Mouse (Mus musculus) T-helper 2 cell (primary cell): ENCODE results near the gene Hdgfl2.
"Not testable (repeated sequence)": the region's sequence is repeated elsewhere in the genome, so short reads cannot be mapped to it uniquely, and the experiment has no call there.

Experiments used
- in situ Hi-C: fragments of 300-600 bp; cut with MboI, MseI; formaldehyde crosslinking; loops from one replicate; pipeline ENCODE4 v1.15.1; 2025; ENCODE audit warnings: high pct_unique_total_duplicates

Hdgfl2 gene

DNA sequence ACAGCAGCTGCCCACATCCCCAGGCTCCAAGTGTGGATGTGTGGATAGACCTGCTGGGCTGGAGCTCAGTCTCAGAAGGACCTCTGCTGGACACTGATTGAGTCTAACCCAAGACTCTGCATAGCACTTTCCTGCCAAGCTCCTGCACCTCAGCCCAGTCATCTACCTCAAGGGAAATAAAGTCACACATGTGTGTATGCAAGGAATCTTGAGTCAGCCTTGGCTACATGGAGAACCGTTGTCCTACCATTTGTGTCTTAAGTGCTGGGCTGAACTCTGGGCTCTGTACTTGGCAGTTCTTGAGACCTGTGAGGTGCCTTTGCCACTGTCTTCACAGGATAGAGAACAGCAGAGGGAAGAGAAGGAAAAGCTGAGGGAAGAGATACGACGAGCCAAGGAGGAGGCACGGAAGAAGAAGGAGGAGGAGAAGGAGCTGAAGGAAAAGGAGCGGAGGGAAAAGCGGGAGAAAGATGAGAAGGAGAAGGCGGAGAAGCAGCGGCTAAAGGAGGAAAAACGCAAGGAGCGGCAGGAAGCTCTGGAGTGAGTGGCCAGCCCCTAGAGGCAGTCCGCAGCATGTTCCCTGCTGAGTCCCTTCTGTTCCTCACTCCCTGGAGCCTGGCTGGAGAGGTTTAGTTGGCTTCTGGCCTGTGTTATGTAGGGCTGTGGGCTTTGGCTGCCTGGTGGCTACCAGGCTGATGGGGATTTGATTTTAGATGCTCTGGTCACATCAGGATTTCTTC lies 21.9 kb upstream of the Hdgfl2 start:
- in situ Hi-C loops, result no loop called here

DNA sequence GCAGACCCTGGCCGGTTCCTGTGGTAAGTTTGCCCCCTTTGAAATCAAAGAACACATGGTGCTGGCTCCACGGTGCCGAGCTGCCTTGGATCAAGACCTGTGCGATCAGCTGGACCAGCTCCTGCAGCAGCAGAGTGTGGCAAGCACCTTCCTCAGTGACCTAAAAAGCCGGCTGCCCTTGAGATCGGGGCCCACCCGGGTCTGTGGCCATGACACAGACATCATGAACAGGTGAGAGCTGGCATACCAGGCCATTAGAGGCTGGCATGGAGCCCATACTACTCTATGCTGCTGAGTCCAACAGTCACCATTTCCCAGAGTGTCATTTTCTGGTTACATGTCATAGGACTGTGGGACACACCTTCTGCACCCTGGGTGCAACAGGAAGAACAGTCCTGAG lies 17.4 kb upstream of the Hdgfl2 start:
- in situ Hi-C loops, result no loop called here

DNA sequence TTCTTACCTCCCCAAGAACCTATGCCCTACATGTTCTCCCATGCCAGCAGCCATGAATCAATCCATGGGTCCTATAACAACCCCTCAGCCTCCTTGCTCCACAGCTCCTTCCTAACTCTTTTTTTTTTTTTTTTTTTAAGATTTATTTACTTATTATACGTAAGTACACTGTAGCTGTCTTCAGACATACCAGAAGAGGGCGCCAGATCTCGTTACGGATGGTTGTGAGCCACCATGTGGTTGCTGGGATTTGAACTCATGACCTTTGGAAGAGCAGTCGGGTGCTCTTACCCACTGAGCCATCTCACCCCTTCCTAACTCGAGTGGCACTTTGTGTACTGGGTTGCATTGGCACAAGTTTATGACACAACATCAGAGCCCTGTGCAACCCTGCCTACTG lies 13.7 kb upstream of the Hdgfl2 start:
- in situ Hi-C loops, result not testable (repeated sequence)

DNA sequence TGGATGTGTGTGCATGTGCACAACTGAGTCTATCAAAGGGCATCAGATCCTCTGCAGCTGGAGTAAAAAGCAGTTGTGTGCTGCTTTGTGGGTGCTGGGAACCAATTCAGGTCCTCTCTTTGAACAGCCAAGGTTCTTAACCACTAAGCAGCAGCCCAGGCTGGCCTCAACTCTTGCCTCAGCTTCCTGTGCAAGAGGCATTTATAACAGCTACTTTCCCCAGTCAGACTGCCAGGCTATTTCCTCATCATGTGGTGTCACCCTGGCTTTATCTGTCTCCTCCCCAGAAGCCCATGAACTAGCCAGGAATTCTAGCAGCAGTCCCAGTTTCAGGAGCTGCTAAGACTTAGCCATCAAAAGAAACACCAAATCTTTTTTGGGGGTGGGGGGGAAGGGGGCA lies 13.0 kb upstream of the Hdgfl2 start:
- in situ Hi-C loops, result no loop called here

DNA sequence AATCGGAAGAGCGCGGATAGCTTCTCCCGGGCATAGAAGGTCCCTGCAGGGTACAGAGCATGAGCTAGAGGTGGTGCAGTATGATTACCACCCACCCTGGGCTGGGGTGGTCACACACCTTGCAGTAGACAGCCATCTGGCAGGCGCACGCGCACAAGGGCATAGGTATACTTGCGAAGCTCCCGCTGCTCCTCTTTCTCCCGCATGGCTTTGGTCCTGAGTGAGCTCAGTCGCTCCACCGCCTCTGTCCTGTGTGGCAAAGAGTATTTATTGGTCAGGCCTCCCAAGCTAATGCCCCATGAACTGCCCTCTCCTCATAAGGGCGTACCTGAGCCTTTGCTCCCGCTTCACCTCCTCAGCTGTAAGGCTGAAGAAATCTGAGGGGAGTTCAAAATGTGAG lies 10.4 kb upstream of the Hdgfl2 start:
- in situ Hi-C loops, result no loop called here

DNA sequence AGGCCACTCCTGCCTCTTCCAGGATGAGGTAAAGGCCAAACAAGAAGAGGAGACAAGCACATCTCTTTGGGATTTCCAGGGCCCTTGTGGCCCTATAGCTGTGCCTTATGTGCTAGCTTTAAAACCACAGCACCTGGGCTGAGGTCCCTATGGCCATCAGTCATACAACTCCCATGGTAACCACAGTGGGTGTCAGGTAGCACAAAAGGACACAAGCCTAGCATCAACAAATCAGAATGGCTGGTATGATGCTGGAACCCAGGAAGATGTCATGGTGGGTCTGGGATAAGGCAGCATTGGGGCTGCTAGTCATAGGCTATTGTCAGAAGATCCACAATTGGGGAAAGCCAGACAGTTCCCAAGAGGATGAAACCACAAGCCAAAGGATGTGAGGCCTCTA lies 8.3 kb upstream of the Hdgfl2 start:
- in situ Hi-C loops, result no loop called here

DNA sequence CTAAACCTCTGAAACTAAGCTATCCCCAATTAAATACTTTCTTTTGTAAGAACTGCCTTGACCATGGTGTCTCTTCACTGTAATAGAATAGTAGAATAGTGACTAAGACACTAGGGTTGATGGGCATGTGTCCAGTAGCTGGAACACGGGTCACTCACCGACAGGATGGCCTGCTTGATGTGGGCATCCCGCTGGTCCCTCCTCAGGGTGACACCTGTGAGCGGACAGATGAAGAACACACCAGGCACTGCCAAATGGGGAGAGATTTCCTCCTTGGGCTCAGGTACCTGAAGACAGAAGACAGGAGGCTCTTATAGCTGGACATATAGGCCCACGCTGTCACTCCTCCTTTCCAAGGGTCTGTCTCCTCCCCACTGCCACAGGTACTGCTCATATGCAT lies 7.2 kb upstream of the Hdgfl2 start:
- in situ Hi-C loops, result no loop called here

DNA sequence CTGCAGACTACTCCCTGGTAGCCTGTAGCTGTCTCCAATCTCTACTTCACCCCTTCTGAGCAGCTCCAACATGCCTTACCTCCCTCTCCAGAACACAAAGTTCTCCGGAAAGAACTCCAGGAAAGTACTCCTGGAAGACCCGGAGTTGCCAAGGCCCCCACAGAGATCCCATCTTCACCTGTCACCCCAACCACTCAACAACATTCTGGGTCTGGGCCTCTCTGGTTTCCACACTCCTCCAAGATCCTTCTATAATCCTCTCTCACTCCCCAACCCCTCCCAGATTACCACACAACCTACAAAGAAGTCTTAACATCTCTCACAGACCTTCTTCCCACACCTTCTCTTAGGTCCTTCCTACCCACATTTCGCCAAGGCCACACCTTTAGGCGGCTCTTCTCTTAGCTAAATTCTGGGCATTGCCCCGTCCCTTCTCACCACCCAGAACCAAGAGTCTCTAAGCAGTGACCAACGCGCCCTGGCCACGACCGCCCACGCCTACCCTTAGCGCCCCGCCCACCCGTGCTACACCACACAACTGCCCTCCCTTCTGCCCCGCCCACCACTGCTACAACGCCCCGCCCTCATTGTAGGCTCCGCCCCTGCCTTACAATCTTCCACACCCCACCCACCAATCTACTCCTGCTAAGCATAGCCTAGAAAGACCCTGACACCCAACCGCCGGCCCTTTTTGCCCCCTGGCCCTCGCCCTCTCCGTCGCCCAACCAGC lies 5.2 kb upstream of the Hdgfl2 start:
- in situ Hi-C loops, result no loop called here

DNA sequence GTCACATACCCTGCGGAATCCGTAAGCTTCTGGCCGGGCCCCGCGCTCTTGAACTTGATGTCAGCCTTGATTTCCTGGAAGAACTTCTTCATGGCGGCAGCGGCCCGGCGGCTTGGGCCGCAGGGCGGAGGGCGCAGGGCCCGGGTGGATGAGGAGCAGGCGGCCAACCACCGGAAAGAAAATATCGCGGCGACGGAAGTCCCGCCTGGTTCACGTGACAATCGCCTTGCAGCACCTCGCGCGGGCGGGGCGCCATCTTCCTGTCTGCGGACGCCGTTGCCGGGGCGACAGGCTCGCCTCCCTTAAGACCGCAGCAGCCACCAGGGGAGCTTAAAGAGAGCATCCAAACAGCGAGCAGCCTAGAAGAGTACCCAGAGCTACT lies 4.6 kb upstream of the Hdgfl2 start, which contains the start of gene Ubxn6:
Ubxn6 (minus strand) TSS at position 202 of the 382 bp plus-strand sequence.
- in situ Hi-C loops, result loop anchor here (5.0 kb wide), 1 partner anchor 38 kb away; the partner anchor contains the start of gene Sh3gl1

DNA sequence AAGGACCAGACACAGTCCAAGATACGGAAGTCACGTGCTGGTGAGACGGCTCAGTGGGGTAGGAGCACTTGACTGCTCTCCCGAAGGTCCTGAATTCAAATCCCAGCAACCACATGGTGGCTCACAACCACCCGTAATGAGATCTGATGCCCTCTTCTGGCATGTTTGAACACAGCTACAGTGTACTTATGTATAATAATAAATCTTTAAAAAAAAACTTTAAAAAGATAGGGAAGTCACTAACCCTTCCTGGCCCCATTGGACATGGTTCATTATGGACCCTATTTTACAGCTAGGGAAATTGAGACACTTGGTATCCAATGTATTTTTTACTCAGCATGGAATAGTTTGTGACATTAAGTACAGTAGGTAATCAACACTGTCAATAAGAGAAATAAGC lies 1.9 kb upstream of the Hdgfl2 start:
- in situ Hi-C loops, result loop anchor here (5.0 kb wide), 1 partner anchor 40 kb away; the partner anchor contains the start of gene Sh3gl1

DNA sequence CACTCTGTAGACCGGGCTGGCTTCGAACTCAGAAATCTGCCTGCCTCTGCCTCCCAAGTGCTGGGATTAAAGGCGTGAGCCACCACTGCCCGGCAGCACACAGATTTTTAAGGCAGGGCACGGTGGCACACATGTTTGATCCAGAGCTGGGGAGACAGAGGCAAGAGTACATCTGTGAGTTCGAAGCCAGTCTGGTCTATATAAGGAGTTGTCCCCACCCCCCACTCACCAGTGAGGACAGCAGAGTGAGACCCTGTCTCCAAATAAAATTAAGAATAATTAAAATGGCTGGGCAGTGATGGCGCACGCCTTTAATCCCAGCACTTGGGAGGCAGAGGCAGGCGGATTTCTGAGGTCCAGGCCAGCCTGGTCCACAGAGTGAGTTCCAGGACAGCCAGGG lies 1.1 kb upstream of the Hdgfl2 start:
- in situ Hi-C loops, result loop anchor here (5.0 kb wide), 1 partner anchor 41 kb away; the partner anchor contains the start of gene Sh3gl1

DNA sequence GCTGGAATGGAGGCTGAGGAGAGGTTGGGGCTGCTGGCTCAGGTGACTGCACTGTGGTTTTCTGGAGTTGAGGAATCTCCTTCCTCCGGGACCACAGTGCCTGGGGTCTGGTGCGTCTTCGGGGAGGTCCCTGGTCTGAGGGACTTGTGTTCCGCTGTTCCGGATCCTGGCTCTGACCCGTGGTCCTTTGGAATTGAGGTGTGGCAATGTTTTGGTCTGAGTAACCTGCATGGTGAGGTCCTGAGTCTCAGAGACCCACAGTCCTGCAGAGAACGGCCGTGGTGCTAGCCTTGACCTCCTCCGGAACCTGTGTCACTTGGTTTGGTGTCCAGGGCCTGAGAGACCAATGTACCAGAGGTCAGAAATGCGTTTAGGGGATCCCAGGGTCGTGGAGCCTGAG lies 487 bp downstream of the Hdgfl2 start:
- in situ Hi-C loops, result loop anchor here (5.0 kb wide), 1 partner anchor 43 kb away; the partner anchor contains the start of gene Sh3gl1

DNA sequence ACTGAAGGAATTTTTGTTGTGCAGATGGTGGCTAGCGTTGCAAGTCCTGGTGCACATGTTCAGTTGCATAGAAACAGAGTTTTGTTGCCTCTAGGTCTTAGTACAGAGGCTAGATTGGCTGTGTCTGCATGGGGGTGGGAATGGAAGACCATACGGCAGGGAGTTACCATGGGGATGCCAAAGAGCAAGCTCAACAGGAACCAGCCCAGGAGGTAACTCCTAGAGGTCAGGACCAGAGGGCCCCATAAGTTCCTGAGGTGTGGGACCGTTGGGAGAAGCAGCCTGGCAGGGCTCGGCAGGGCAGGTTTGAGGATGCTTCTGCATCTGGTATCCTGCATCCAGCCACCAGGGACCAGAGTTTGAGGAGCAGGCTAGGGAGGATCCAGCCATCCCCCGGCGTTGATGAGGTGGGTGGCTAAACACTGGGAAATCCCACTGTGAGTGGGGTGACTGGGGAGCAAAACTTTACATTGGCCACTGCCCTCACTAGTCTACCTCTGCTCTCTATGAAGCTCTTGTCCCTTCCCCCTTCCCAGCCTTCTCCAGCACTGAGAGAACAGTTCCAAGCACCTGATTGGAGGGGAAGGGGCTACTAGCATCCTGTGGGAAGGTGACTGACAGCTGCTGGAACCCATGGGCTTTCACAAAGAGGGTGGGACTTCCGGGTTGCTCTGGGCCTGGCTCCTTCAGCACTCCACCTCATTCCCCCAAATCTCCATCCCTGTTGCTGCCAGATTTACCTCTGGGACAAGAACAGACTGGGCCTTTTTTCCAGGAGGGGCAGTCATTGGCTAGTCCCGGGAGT lies 1.5 kb downstream of the Hdgfl2 start:
- in situ Hi-C loops, result no loop called here

DNA sequence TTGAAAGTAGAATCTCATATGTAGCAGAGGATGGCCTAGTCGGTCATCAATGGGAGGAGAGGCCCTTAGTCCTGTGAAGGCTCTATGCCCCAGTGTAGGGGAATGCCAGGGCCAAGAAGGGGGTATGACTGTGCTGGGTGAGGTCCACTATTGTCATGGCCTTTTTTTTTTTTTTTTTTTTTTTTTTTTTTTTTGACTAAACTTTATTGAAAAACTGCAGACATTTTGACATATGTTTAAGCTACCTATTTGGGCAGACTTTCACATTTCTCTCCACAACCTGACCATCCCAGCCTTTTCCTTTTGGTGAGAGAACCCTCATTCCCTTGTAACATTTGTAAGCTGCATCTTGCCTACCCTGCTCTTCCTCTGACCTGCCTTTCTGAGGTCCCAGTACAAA lies 12.9 kb downstream of the Hdgfl2 start:
- in situ Hi-C loops, result no loop called here

DNA sequence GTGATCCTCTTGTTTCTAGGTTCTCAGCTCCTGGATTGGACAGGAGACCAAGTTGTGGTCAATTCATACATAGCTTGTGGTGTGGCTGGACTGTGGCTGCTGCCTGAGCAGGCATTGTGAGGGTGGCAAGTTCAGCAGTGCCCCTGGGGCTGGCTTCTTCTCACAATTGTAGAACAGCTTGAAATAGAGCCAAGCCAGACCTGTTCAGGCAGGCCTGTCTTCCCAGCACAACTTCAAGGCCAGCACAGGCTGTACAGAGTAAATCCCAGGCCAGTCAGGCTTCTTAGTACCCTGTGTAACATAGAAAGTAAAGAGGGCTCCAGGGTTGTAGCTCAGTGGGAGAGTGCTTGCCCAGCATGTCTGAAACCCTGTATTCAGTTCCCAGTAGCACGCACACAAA lies 13.4 kb downstream of the Hdgfl2 start:
- in situ Hi-C loops, result no loop called here

DNA sequence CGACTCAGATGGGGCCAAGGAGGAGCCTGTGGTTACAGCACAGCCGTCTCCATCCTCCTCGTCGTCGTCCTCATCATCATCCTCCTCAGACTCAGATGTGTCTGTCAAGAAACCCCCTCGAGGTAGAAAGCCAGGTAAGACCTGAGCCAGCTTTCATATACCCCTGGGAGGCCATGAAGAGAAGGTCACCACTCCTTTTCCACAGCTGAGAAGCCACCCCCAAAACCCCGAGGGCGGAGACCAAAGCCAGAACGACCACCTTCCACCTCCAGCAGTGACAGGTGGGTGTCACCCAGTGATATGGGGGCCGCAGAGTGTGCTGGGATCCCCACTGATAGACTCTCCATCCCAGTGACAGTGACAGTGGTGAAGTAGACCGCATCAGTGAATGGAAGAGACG lies 17.4 kb downstream of the Hdgfl2 start:
- in situ Hi-C loops, result no loop called here

DNA sequence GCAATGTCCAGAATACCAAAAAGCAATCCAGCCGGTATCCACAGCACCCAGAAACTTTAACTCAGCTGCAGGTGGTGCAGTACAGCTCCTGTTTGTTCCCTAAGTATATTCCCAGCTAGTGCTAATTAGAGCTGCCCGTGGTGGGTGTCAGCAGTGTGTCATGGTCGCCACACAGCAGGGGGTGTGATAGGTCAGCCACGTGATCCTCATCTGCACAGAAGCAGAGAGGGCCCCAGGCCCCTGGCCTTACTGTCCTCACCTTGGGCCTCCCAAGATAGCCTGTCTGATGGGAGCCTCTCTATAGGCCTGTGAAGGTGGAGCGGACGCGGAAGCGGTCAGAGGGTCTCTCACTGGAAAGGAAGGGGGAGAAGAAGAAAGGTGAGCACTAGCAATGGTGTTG lies 18.7 kb downstream of the Hdgfl2 start:
- in situ Hi-C loops, result no loop called here

DNA sequence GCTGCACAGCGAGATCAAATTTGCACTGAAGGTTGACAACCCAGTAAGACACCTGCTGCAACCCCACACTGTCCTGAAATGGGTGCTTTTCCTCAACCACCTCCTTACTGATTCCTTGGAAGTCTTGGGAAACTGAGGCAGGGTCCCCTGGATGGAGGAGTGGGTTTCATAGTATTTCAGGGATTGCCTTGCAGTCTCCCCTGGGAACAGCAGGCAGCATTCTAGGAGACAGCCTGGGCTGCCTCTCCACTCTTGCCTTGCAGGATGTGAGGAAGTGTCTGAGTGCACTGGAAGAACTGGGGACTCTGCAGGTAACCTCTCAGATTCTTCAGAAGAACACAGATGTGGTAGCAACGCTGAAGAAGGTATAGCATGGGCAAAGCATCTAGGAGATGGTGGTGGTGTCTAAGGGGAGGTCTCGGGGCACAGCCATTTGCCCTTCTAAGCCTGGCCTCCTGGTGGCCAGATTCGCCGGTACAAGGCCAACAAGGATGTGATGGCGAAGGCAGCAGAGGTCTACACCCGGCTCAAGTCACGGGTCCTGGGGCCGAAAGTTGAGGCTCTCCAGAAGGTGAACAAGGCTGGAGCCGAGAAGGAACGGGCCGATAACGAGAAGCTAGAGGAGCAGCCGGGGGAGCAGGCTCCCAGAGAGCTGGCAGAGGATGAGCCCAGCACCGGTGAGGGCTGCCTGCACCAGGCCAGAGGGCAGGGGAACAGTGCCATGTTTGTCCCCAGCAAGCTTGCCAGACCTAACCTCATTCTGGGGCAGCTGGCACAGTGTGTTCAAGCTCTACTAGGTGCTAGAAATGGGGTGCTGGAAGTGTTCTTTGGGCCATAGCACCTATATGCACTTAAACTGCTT lies 19.5 kb downstream of the Hdgfl2 start:
- in situ Hi-C loops, result no loop called here

DNA sequence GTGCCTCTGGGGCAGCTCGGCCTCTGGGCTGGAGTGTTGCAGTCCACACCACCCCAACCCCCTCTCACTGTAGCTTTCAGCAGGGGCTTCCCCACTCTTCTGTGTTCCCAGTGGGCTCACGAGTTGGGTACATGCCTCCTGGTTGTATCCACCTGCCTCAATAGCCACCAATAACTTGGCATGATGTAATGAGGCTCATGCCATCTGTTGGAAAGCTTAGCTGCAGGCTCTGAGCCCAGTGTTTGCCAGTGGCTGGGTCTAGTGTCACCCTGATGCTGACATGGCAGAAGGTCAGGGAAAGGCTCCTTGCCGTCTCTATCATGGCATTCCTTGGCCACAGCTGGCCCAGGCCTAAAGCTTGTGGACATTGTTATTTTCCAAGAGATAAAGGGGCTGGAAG lies 21.4 kb downstream of the Hdgfl2 start:
- in situ Hi-C loops, result loop anchor here (10.0 kb wide), 1 partner anchor 284 kb away; no protein-coding TSS in a partner anchor

DNA sequence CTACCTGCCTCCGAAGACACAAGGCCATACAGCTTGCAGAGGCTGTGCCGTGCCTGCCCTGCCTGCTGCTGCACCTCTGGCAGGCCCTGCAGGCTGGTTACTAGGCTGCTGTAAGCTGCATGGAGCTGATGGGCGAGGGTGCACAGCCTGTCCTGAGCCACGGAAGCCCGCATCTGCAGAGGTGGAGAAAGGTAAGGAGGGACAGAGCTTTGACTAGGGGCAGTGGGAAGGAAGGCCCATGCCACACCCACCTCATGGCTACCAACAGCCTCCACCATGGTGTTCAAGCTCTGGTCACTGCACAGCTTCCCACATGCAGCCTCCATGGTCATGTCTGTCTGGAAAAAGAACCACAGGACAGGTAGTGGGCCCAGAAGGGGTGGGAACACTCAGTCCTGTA lies 22.7 kb downstream of the Hdgfl2 start:
- in situ Hi-C loops, result loop anchor here (10.0 kb wide), 1 partner anchor 283 kb away; no protein-coding TSS in a partner anchor

DNA sequence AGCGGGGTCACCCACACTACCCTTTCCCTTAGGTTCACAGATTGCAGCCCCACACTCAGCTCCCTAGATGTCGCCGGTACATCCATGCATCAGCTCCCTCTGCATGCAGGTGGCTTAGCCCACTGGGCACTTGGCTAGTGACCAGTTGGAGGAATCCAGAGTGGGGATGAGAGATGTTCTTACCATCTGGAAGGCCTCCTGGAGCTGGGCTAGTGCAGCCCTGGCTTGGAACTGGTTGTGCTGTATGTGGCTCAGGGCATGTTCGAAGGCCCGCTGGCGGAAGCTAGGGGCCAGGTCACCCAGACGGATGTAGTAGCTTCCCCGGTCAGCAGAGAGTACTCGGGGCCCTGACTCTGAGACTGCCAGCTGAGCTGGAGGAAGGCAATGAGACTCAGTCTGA lies 23.5 kb downstream of the Hdgfl2 start:
- in situ Hi-C loops, result loop anchor here (10.0 kb wide), 1 partner anchor 282 kb away; no protein-coding TSS in a partner anchor
